Comparison of ENCODE assay signal across 21 mouse cellular contexts in the genomic region with DNA sequence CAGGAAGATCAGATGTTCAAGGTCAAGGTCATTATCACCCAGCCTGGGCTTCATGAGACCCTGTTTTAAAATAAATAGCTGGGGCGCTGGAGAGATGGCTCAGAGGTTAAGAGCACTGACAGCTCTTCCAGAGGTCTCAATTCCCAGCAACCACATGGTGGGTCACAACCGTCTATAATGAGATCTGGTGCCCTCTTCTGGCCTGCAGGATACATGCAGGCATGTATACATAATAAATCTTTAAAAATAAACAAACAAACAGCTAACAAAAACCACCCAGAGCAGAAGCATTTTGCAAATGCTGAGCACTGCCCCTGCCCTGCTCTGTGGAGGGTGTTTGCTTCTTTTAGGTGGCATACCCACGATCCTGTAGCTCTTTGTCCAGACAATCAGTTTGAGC. TPM values are rescaled to one million over a fixed set of nuclear protein-coding genes. Genes with fewer than 3 reads are reported as not detected.
A peak's percentile ranks its signal among the peaks of the same experiment; 100 is the strongest.
DNase-seq lines count a peak whose midpoint lies in the region; ATAC-seq and TF ChIP-seq lines count a peak whose summit lies in the region.
"Had no signal": no experiment of that assay in that cellular context is flagged by ENCODE, and none has a peak within 500 bp of the region (broad histone marks: within the 10 kb centered on the region; RNA-seq: fewer than 3 reads in every experiment).

No protein-coding gene starts in this region.

- H3K27ac ChIP-seq in heart, embryonic 11.5 days (ENCODE audit: low read depth, low read length): peak overlapping the region; percentile 75; the same call in 1 of the 2 replicates
- no peak overlapping the region for H3K27ac ChIP-seq in hindbrain, postnatal 0 days
- no peak overlapping the region for H3K27ac ChIP-seq in hindbrain, embryonic 14.5 days
- H3K27ac ChIP-seq in liver, postnatal 0 days (ENCODE audit: low read depth): no peak overlapping the region
- H3K27ac ChIP-seq in liver, embryonic 12.5 days: no peak overlapping the region
- no peak overlapping the region for H3K27ac ChIP-seq in stomach, postnatal 0 days (replicated peaks)
- H3K27ac ChIP-seq: forebrain, embryonic 10.5 days; hindbrain, embryonic 15.5 days; liver, embryonic 13.5 days; midbrain, embryonic 13.5 days; neural tube, embryonic 13.5 days; stomach, embryonic 15.5 days had no signal

- H3K36me3 ChIP-seq in heart, embryonic 11.5 days (ENCODE audit: control insufficient read depth, insufficient read depth, low read length): no peaks in the 10 kb centered on the region
- H3K36me3 ChIP-seq in hindbrain, postnatal 0 days (ENCODE audit: insufficient read depth, low read length): no peaks in the 10 kb centered on the region
- H3K36me3 ChIP-seq in hindbrain, embryonic 14.5 days (replicated peaks; ENCODE audit: control insufficient read depth, insufficient read depth): no peaks in the 10 kb centered on the region
- H3K36me3 ChIP-seq in liver, postnatal 0 days (replicated peaks; ENCODE audit: insufficient read depth, low read length): no peaks in the 10 kb centered on the region
- no peaks in the 10 kb centered on the region for H3K36me3 ChIP-seq in liver, embryonic 12.5 days
- H3K36me3 ChIP-seq in stomach, postnatal 0 days (ENCODE audit: control insufficient read depth, insufficient read depth, low read length): no peaks in the 10 kb centered on the region
- H3K36me3 ChIP-seq: forebrain, embryonic 10.5 days; hindbrain, embryonic 15.5 days; liver, embryonic 13.5 days; midbrain, embryonic 13.5 days; neural tube, embryonic 13.5 days; stomach, embryonic 15.5 days had no signal

- no peak overlapping the region for H3K9ac ChIP-seq in heart, embryonic 11.5 days (ENCODE audit: low read depth, low read length)
- no peak overlapping the region for H3K9ac ChIP-seq in hindbrain, postnatal 0 days (replicated peaks; ENCODE audit: low read length)
- H3K9ac ChIP-seq in hindbrain, embryonic 14.5 days: no peak overlapping the region
- no peak overlapping the region for H3K9ac ChIP-seq in liver, postnatal 0 days (replicated peaks)
- H3K9ac ChIP-seq in liver, embryonic 12.5 days: no peak overlapping the region
- no peak overlapping the region for H3K9ac ChIP-seq in stomach, postnatal 0 days (ENCODE audit: low read length)
- H3K9ac ChIP-seq: forebrain, postnatal 0 days; hindbrain, embryonic 15.5 days; liver, embryonic 13.5 days; midbrain, embryonic 13.5 days; neural tube, embryonic 13.5 days; stomach, embryonic 15.5 days had no signal

- H3K4me3 ChIP-seq in heart, embryonic 11.5 days (ENCODE audit: low read depth, low read length): no peak overlapping the region
- no peak overlapping the region for H3K4me3 ChIP-seq in hindbrain, postnatal 0 days (ENCODE audit: low read length)
- no peak overlapping the region for H3K4me3 ChIP-seq in hindbrain, embryonic 14.5 days (replicated peaks; ENCODE audit: low read length)
- no peak overlapping the region for H3K4me3 ChIP-seq in liver, postnatal 0 days (ENCODE audit: low read depth, low read length)
- H3K4me3 ChIP-seq in liver, embryonic 12.5 days: no peak overlapping the region
- H3K4me3 ChIP-seq in stomach, postnatal 0 days (ENCODE audit: low read depth, low read length): no peak overlapping the region
- H3K4me3 ChIP-seq: forebrain, embryonic 10.5 days; hindbrain, embryonic 15.5 days; liver, embryonic 13.5 days; midbrain, embryonic 13.5 days; neural tube, embryonic 13.5 days; stomach, embryonic 15.5 days had no signal

- 75% methylated on average over 3 of the region's 3 CpGs for WGBS in heart, embryonic 11.5 days (ENCODE audit: insufficient replicate concordance)
- WGBS in hindbrain, postnatal 0 days: 82% methylated on average over 3 of the region's 3 CpGs
- 81% methylated on average over 3 of the region's 3 CpGs for WGBS in hindbrain, embryonic 14.5 days
- WGBS in liver, postnatal 0 days (ENCODE audit: insufficient replicate concordance): 78% methylated on average over 3 of the region's 3 CpGs
- 55% methylated on average over 3 of the region's 3 CpGs for WGBS in liver, embryonic 12.5 days (ENCODE audit: insufficient replicate concordance)
- 80% methylated on average over 3 of the region's 3 CpGs for WGBS in stomach, postnatal 0 days

- no peak for ATAC-seq in heart, embryonic 11.5 days (replicated peaks; ENCODE audit: insufficient number of reproducible peaks, low FRiP score, low TSS enrichment)
- ATAC-seq in hindbrain, postnatal 0 days: no peak
- ATAC-seq in hindbrain, embryonic 14.5 days (ENCODE audit: low FRiP score): no peak
- ATAC-seq in liver, postnatal 0 days: no peak
- no peak for ATAC-seq in liver, embryonic 12.5 days
- ATAC-seq in stomach, postnatal 0 days (ENCODE audit: low FRiP score, low TSS enrichment): no peak
- ATAC-seq: forebrain, postnatal 0 days; lung, postnatal 0 days; midbrain, embryonic 13.5 days had no signal

- no peaks in the 10 kb centered on the region for H3K27me3 ChIP-seq in heart, embryonic 11.5 days (ENCODE audit: control insufficient read depth, insufficient read depth, low read length)
- H3K27me3 ChIP-seq in hindbrain, postnatal 0 days (ENCODE audit: insufficient read depth, low read length): no peaks in the 10 kb centered on the region
- H3K27me3 ChIP-seq in hindbrain, embryonic 14.5 days (ENCODE audit: control insufficient read depth, insufficient read depth, low read length): no peaks in the 10 kb centered on the region
- no peaks in the 10 kb centered on the region for H3K27me3 ChIP-seq in liver, postnatal 0 days (ENCODE audit: insufficient read depth, low read length)
- H3K27me3 ChIP-seq in liver, embryonic 12.5 days (replicated peaks): no peaks in the 10 kb centered on the region
- no peaks in the 10 kb centered on the region for H3K27me3 ChIP-seq in stomach, postnatal 0 days (ENCODE audit: control insufficient read depth, insufficient read depth, low read length)
- H3K27me3 ChIP-seq: CH12.LX; hindbrain, embryonic 15.5 days; liver, embryonic 13.5 days; midbrain, embryonic 13.5 days; neural tube, embryonic 13.5 days; stomach, embryonic 15.5 days had no signal

- intact Hi-C loops in heart, postnatal 14 days (cut with DNase I): no loop called here

- H3K4me2 ChIP-seq in heart, embryonic 11.5 days: no peak overlapping the region
- no peak overlapping the region for H3K4me2 ChIP-seq in hindbrain, postnatal 0 days (ENCODE audit: low read depth, low read length)
- H3K4me2 ChIP-seq in hindbrain, embryonic 14.5 days (replicated peaks): no peak overlapping the region
- H3K4me2 ChIP-seq in liver, postnatal 0 days (ENCODE audit: low read depth, low read length): no peak overlapping the region
- no peak overlapping the region for H3K4me2 ChIP-seq in liver, embryonic 12.5 days
- no peak overlapping the region for H3K4me2 ChIP-seq in stomach, postnatal 0 days (replicated peaks; ENCODE audit: low read depth)
- H3K4me2 ChIP-seq: hindbrain, embryonic 15.5 days; liver, embryonic 13.5 days; midbrain, embryonic 13.5 days; neural tube, embryonic 13.5 days; stomach, embryonic 15.5 days had no signal

- H3K9me3 ChIP-seq in heart, embryonic 11.5 days (replicated peaks; ENCODE audit: control insufficient read depth, low read length): no peaks in the 10 kb centered on the region
- H3K9me3 ChIP-seq in hindbrain, postnatal 0 days (ENCODE audit: low read length): no peaks in the 10 kb centered on the region; the same call in 1 of the 2 replicates
- H3K9me3 ChIP-seq in hindbrain, embryonic 14.5 days (ENCODE audit: control insufficient read depth, low read length): no peaks in the 10 kb centered on the region
- no peaks in the 10 kb centered on the region for H3K9me3 ChIP-seq in liver, postnatal 0 days (ENCODE audit: low read length)
- H3K9me3 ChIP-seq in liver, embryonic 12.5 days (replicated peaks): no peaks in the 10 kb centered on the region
- no peaks in the 10 kb centered on the region for H3K9me3 ChIP-seq in stomach, postnatal 0 days (ENCODE audit: control insufficient read depth, low read length)
- H3K9me3 ChIP-seq: forebrain, embryonic 10.5 days; hindbrain, embryonic 15.5 days; liver, embryonic 13.5 days; midbrain, embryonic 13.5 days; neural tube, embryonic 13.5 days; stomach, embryonic 15.5 days had no signal

- TF ChIP-seq CTCF in hindbrain, postnatal 0 days (IDR thresholded peaks at IDR 0.05; ENCODE audit: low read depth): peak; percentile 17; the same call in 1 of the 2 replicates
- peak; percentile 22; the same call in 1 of the 2 replicates for TF ChIP-seq CTCF in liver, postnatal 0 days (IDR thresholded peaks at IDR 0.05; ENCODE audit: low read depth)
- peak; percentile 18; the same call in 1 of the 2 replicates for TF ChIP-seq CTCF in stomach, postnatal 0 days (IDR thresholded peaks at IDR 0.05; ENCODE audit: low read depth)

- peaks cover 9% of the 10 kb centered on the region; the same call in 1 of the 2 replicates for H3K4me1 ChIP-seq in heart, embryonic 11.5 days (ENCODE audit: control insufficient read depth, insufficient read depth, low read length)
- H3K4me1 ChIP-seq in hindbrain, postnatal 0 days (ENCODE audit: insufficient read depth, low read length): no peaks in the 10 kb centered on the region
- no peaks in the 10 kb centered on the region for H3K4me1 ChIP-seq in hindbrain, embryonic 14.5 days (replicated peaks; ENCODE audit: control insufficient read depth, insufficient read depth, low read length)
- no peaks in the 10 kb centered on the region for H3K4me1 ChIP-seq in liver, postnatal 0 days (ENCODE audit: insufficient read depth)
- no peaks in the 10 kb centered on the region for H3K4me1 ChIP-seq in liver, embryonic 12.5 days
- H3K4me1 ChIP-seq in stomach, postnatal 0 days (replicated peaks; ENCODE audit: control insufficient read depth, insufficient read depth): no peaks in the 10 kb centered on the region
- H3K4me1 ChIP-seq: liver, embryonic 13.5 days; stomach, embryonic 15.5 days had no signal

- no peak for TF ChIP-seq EP300 in liver, postnatal 0 days (IDR thresholded peaks at IDR 0.05; ENCODE audit: low read depth)
- no peak for TF ChIP-seq EP300 in stomach, postnatal 0 days (optimal IDR thresholded peaks at IDR 0.05)

- DNase-seq in heart, postnatal 14 days: no peak
- DNase-seq in hindbrain, postnatal 0 days (ENCODE audit: low spot score): no peak
- no peak for DNase-seq in hindbrain, embryonic 14.5 days (ENCODE audit: low spot score)
- no peak for DNase-seq in liver, postnatal 0 days
- DNase-seq in stomach, postnatal 0 days (ENCODE audit: low spot score): no peak
- DNase-seq: adrenal gland, postnatal 36 days; cerebellum, adult 18-20 months; cerebellum, postnatal 25 days; forebrain, postnatal 0 days; kidney, adult 11 months; left cerebral cortex, postnatal 4 days; liver, embryonic 13.5 days had no signal

RNA-seq across cellular contexts. Expression of a gene that starts 29.9 kb away (rescaled TPM):
- polyA plus RNA-seq in heart, embryonic 11.5 days (2014; fragmentation: Nextera tagmentation; extraction: Ambion mirVana): 2.1 and 2.2 TPM in 2 replicates
- total RNA-seq in heart, postnatal 14 days (2021): 10 to 100 TPM; 21.8 TPM
- total RNA-seq in hindbrain, postnatal 0 days (2014; rRNA removed): 1.6 and 3.3 TPM in 2 replicates
- polyA plus RNA-seq in hindbrain, postnatal 0 days (2015; fragmentation: Nextera tagmentation; extraction: Ambion mirVana): 1.2 and 1.6 TPM in 2 replicates
- 0.65 and 1.3 TPM in 2 replicates for polyA plus RNA-seq in hindbrain, embryonic 14.5 days (2014; fragmentation: Nextera tagmentation; extraction: Ambion mirVana)
- 1.8 and 1.9 TPM in 2 replicates for polyA plus RNA-seq in liver, postnatal 0 days (2015; fragmentation: Nextera tagmentation; extraction: Ambion mirVana)
- 0.50 and 0.60 TPM in 2 replicates for polyA plus RNA-seq in liver, embryonic 12.5 days (2016; fragmentation: Nextera tagmentation; extraction: Ambion mirVana)
- 0.27 and 0.41 TPM in 2 replicates for polyA plus RNA-seq in stomach, postnatal 0 days (2015; fragmentation: Nextera tagmentation; extraction: Ambion mirVana)

RNA-seq across cellular contexts. Expression of a gene that starts 56.2 kb away (rescaled TPM):
- 3.3 TPM in 2 replicates for polyA plus RNA-seq in heart, embryonic 11.5 days (2014; fragmentation: Nextera tagmentation; extraction: Ambion mirVana)
- under 1 TPM in 1 of 2 experiments, not detected in 1; 0.29 TPM for total RNA-seq in heart, postnatal 14 days (2021)
- 0.68 and 0.73 TPM in 2 replicates for total RNA-seq in hindbrain, postnatal 0 days (2014; rRNA removed)
- 3.4 and 3.7 TPM in 2 replicates for polyA plus RNA-seq in hindbrain, postnatal 0 days (2015; fragmentation: Nextera tagmentation; extraction: Ambion mirVana)
- 2.4 and 2.8 TPM in 2 replicates for polyA plus RNA-seq in hindbrain, embryonic 14.5 days (2014; fragmentation: Nextera tagmentation; extraction: Ambion mirVana)
- polyA plus RNA-seq in liver, postnatal 0 days (2015; fragmentation: Nextera tagmentation; extraction: Ambion mirVana): 7.9 and 9.8 TPM in 2 replicates
- 1.8 and 2.4 TPM in 2 replicates for polyA plus RNA-seq in liver, embryonic 12.5 days (2016; fragmentation: Nextera tagmentation; extraction: Ambion mirVana)
- 1.4 and 1.8 TPM in 2 replicates for polyA plus RNA-seq in stomach, postnatal 0 days (2015; fragmentation: Nextera tagmentation; extraction: Ambion mirVana)
